Mouse (Mus musculus) stomach, postnatal 0 days (tissue): ENCODE data around the gene Mag. TPM values are rescaled to one million over a fixed set of nuclear protein-coding genes. Genes with fewer than 3 reads are reported as not detected.
"Not testable (repeated sequence)": the region's sequence is repeated elsewhere in the genome, so short reads cannot be mapped to it uniquely, and the experiment has no call there.

Experiments used
- ATAC-seq: fragments of 200-750 bp; cut with Nextera tagmentation; 2 replicates; pipeline ENCODE4 v1.8.0; 2017; ENCODE audit not compliant: low FRiP score, low TSS enrichment
- DNase-seq: peaks from one replicate; pipeline ENCODE4 v3.0.0-alpha.2; 2016; ENCODE audit warnings: low spot score
- H3K27ac ChIP-seq: fragments of 300-500 bp; sonication (generic); replicated peaks from 2 replicates; pipeline ENCODE4 v1.5.1; 2014; ENCODE audit warnings: mild to moderate bottlenecking, control low read depth
- H3K27me3 ChIP-seq: fragments of 300-500 bp; sonication (generic); 2 replicates; pipeline ENCODE4 v1.6.1; 2014; ENCODE audit warnings: low read length; ENCODE audit not compliant: control insufficient read depth, insufficient read depth
- H3K36me3 ChIP-seq: fragments of 300-500 bp; sonication (generic); 2 replicates; pipeline ENCODE4 v1.6.1; 2014; ENCODE audit warnings: low read length, mixed read lengths; ENCODE audit not compliant: control insufficient read depth, insufficient read depth
- H3K4me1 ChIP-seq: fragments of 300-500 bp; sonication (generic); replicated peaks from 2 replicates; pipeline ENCODE4 v1.6.1; 2014; ENCODE audit warnings: antibody characterized with exemption; ENCODE audit not compliant: control insufficient read depth, insufficient read depth
- H3K4me2 ChIP-seq: fragments of 300-500 bp; sonication (generic); replicated peaks from 2 replicates; pipeline ENCODE4 v1.6.1; 2014; ENCODE audit warnings: low read depth, mild to moderate bottlenecking, control low read depth, moderate library complexity
- H3K4me3 ChIP-seq: fragments of 300-500 bp; sonication (generic); 2 replicates; pipeline ENCODE4 v1.5.1; 2014; ENCODE audit warnings: low read depth, low read length, control low read depth
- H3K9ac ChIP-seq: fragments of 300-500 bp; sonication (generic); 2 replicates; pipeline ENCODE4 v1.6.1; 2014; ENCODE audit warnings: mild to moderate bottlenecking, low read length, control low read depth, mixed read lengths
- H3K9me3 ChIP-seq: fragments of 300-500 bp; sonication (generic); 2 replicates; pipeline ENCODE4 v1.6.1; 2016; ENCODE audit warnings: low read length; ENCODE audit not compliant: control insufficient read depth
- CTCF ChIP-seq: IDR thresholded peaks from 2 replicates; pipeline ENCODE4 v1.5.1; 2016; ENCODE audit warnings: antibody characterized with exemption, low read depth, mild to moderate bottlenecking, moderate library complexity
- EP300 ChIP-seq: optimal IDR thresholded peaks from 2 replicates; pipeline ENCODE3; 2016; ENCODE audit warnings: antibody characterized with exemption
- WGBS: fragments of 180-500 bp; shearing (Covaris S2); extraction: QIAGEN DNeasy Blood & Tissue Kit; methylation state at CpG from one replicate; pipeline ENCODE4 v1.1.7; 2014; 5-methylcytosine and 5-hydroxymethylcytosine counted together
- polyA plus RNA-seq: library from polyadenylated mRNA; unstranded; fragments of >200 nt; fragmentation: Nextera tagmentation; extraction: Ambion mirVana; gene quantifications from 2 replicates; pipeline ENCODE4 v1.2.1, GENCODE M21; 2015

Gene Mag
- polyA plus RNA-seq, 1 experiment from 2014 or later: 0.36 TPM

- DNase-seq: no peak
- Histone ChIP-seq H3K4me2 (no peak within 1 kb of the TSS), H3K4me1 (no peaks in the 10 kb centered on the region), H3K36me3 (peaks cover 2% of the 10 kb centered on the region), H3K27ac (no peak within 1 kb of the TSS), H3K27me3 (no peaks in the 10 kb centered on the region), H3K9ac (no peak within 1 kb of the TSS), H3K9me3 (no peaks in the 10 kb centered on the region), H3K4me3 (no peak within 1 kb of the TSS)
- peak; percentile 31 for ATAC-seq
- 63% methylated on average over 9 of the region's 9 CpGs for WGBS
- TF ChIP-seq EP300 (no peak), CTCF (no peak)
Measured at GRCm38 (mm10) chr7:30943909-30944635, 29.4 kb upstream of the Mag start, which contains the start of gene Hamp. TSS of gene Hamp (minus strand) at chr7:30944032.

GRCm38 (mm10) chr7:30942365-30942764 lies 27.7 kb upstream of the Mag start:
- not testable (repeated sequence) for DNase-seq, H3K4me2 ChIP-seq, H3K4me1 ChIP-seq, H3K9ac ChIP-seq, ATAC-seq, H3K36me3 ChIP-seq, H3K27me3 ChIP-seq, H3K27ac ChIP-seq, H3K4me3 ChIP-seq, H3K9me3 ChIP-seq
- 55% methylated on average over 3 of the region's 3 CpGs for WGBS

GRCm38 (mm10) chr7:30940070-30940469 lies 25.4 kb upstream of the Mag start:
- H3K4me1 ChIP-seq, H3K27me3 ChIP-seq, H3K27ac ChIP-seq, H3K9me3 ChIP-seq, H3K4me2 ChIP-seq, H3K9ac ChIP-seq, H3K36me3 ChIP-seq, ATAC-seq, DNase-seq, H3K4me3 ChIP-seq: not testable (repeated sequence)
- WGBS: 92% methylated on average over 1 of the region's 1 CpGs

GRCm38 (mm10) chr7:30935422-30936099 lies 20.9 kb upstream of the Mag start:
- not testable (repeated sequence) for H3K27me3 ChIP-seq, H3K9me3 ChIP-seq, DNase-seq, H3K9ac ChIP-seq, ATAC-seq, H3K36me3 ChIP-seq, H3K4me1 ChIP-seq, H3K4me3 ChIP-seq, H3K4me2 ChIP-seq, H3K27ac ChIP-seq
- 67% methylated on average over 6 of the region's 6 CpGs for WGBS

GRCm38 (mm10) chr7:30924581-30924980 lies 9.9 kb upstream of the Mag start, which contains the start of gene Hamp2:
TSS of gene Hamp2 (minus strand) at chr7:30924681.
- not testable (repeated sequence) for H3K9ac ChIP-seq, H3K36me3 ChIP-seq, H3K9me3 ChIP-seq, DNase-seq, H3K4me3 ChIP-seq, H3K27ac ChIP-seq, ATAC-seq, H3K27me3 ChIP-seq, H3K4me2 ChIP-seq, H3K4me1 ChIP-seq
- WGBS: 72% methylated on average over 2 of the region's 2 CpGs

- Histone ChIP-seq H3K4me3 (no peak overlapping the region), H3K4me1 (no peaks in the 10 kb centered on the region), H3K9ac (no peak overlapping the region), H3K27me3 (no peaks in the 10 kb centered on the region), H3K27ac (no peak overlapping the region), H3K4me2 (no peak overlapping the region), H3K9me3 (no peaks in the 10 kb centered on the region), H3K36me3 (no peaks in the 10 kb centered on the region)
- ATAC-seq (no peak), DNase-seq (no peak)
- WGBS: 51% methylated on average over 3 of the region's 3 CpGs
- TF ChIP-seq CTCF (no peak), EP300 (no peak)
Measured at GRCm38 (mm10) chr7:30924071-30924470, 9.4 kb upstream of the Mag start.

GRCm38 (mm10) chr7:30922490-30922889 lies 7.8 kb upstream of the Mag start:
- H3K9me3 ChIP-seq, H3K27ac ChIP-seq, H3K4me3 ChIP-seq, H3K4me2 ChIP-seq, H3K4me1 ChIP-seq, DNase-seq, H3K9ac ChIP-seq, ATAC-seq, H3K36me3 ChIP-seq, H3K27me3 ChIP-seq: not testable (repeated sequence)
- WGBS: 35% methylated on average over 2 of the region's 3 CpGs
